Mouse (Mus musculus): ENCODE measurements around the gene Stard9.

The Stard9 gene

DNA sequence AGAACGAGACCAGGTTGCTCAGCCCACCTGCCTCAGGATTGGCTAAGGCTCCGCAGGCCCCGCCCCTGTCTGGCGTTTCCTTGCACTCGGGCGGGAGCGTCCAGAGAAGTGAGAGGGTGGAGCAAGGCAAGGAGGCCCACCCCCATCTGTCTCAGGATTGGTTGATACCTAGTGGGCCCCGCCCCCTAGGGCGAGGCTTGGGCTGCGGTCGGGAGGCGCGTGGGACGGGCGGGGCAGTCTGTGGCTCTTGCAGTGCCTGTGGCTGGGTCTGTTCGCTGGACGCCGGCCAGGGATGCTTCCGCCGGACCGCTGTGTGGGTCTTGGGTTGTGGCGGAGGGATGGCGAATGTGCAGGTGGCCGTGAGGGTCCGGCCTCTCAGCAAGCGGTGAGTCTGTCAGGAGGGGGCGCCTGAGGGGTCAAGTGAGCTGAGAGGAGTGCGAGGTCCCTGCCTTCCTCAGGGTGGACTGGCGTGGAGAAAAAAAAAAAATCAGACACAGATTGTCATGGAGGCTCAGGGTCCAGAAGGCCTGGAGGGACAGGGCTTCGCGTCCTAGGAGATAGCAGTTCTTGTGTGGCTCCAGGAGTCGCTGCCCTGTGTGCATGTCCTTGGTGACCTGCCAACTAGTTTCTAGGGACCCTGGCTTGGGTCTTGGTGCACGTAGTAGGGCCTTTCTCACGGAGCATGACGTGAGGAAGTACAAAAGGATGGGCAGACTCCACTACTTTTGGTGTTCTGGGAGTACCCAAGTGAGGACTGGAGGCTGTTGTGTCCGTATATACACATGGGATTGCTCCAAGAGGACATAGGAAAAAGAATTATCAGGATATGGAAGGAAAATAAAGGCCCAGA lies at the start of gene Stard9:
Gene Stard9 (plus strand): TSS at position 236 of the 850 bp plus-strand sequence.
- peak; percentile 97 for DNase-seq (ENCODE audit: low read depth, low spot score)

GRCm38 (mm10) chr2:120589759-120590158 lies 39.2 kb upstream of the Stard9 start:
- DNase-seq (ENCODE audit: low read depth, low spot score): no peak

DNA sequence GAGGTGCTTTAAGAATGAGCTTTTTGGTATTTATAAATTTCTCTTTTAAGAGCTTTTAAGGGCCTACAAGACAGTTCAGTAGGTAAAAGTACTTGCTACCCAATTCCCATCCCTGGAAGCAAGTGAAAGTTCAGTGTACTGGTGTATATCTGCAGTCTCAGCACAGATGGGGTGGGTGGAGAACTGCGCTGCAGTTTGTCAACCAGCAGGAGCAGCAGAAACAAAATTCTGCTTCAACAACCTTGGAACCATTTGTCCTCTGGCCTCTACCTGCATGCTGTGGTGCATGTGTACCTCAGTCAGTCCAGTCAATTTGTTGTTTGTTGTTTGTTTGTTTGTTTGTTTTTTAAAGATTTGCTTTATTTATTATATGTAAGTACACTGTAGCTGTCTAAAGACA lies 36.7 kb upstream of the Stard9 start:
- DNase-seq (ENCODE audit: low read depth, low spot score): no peak

GRCm38 (mm10) chr2:120597734-120598133 lies 31.2 kb upstream of the Stard9 start:
- DNase-seq (ENCODE audit: low read depth, low spot score): no peak

GRCm38 (mm10) chr2:120599506-120599905 lies 29.4 kb upstream of the Stard9 start:
- no peak for DNase-seq (ENCODE audit: low read depth, low spot score)

DNA sequence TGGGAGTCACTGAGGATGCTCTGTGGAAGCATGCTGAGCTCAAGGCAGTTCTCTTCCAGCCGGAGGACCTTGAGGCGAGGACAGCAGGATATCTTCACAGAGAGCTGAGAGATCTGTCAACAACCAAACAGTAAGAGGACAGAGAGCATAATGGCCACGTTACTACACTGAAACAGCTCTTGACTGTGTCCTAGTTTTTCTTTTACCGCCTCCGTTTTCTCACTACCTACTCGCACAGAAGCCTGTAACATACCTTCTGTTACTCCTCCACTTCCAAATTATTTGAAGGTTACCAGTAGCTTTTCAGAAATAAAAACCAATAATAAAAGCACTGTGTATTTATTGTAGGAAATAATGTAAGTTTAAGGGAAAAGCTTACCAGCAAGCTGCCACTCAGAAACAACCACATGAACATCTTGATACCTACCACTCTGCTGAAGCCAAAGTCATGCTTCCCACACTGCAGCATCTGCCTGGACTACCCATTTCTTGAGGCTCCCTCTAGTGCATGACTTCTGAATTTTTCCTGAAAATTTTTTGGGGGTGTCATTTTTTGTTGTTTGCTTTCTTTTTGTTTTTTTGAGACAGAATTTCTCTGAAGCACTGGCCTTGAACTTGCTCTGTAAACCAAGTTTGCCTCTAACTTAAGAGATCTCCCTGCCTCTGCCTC lies 22.8 kb upstream of the Stard9 start:
- DNase-seq (ENCODE audit: low read depth, low spot score): no peak

- DNase-seq (ENCODE audit: low read depth, low spot score): peak; percentile 81
Observed at GRCm38 (mm10) chr2:120608830-120609723, 19.8 kb upstream of the Stard9 start, which contains the start of the genes Haus2 and Lrrc57. Gene Haus2, plus strand, starts transcription at chr2:120609383. Gene Lrrc57, minus strand, starts transcription at chr2:120609520.

GRCm38 (mm10) chr2:120616279-120617163 lies 12.4 kb upstream of the Stard9 start:
- no peak for DNase-seq (ENCODE audit: low read depth, low spot score)

- no peak for DNase-seq (ENCODE audit: low read depth, low spot score)
Observed at GRCm38 (mm10) chr2:120619538-120619937, 9.4 kb upstream of the Stard9 start.

DNA sequence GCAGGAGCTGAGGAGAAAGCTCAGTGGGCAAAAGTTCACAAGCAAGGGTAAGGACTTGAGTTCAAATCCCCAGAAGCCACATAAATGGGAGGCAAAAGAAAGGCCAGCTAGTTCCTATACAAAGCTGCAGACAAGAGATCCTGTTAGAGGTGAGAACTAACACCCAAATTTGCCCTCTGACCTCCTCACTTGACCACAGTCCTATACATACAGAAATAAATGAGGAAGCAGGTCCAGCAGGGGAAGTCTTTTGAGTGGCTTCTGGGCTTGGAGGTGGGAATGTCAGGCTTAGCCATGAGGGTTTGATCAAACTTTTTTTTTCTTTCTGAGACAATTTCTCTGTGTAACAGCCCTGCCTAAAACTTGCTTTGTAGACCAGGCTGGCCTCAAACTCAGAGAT lies 6.0 kb upstream of the Stard9 start:
- DNase-seq (ENCODE audit: low read depth, low spot score): no peak

- DNase-seq (ENCODE audit: low read depth, low spot score): no peak
Observed at GRCm38 (mm10) chr2:120628076-120628865, 650 bp upstream of the Stard9 start.

DNA sequence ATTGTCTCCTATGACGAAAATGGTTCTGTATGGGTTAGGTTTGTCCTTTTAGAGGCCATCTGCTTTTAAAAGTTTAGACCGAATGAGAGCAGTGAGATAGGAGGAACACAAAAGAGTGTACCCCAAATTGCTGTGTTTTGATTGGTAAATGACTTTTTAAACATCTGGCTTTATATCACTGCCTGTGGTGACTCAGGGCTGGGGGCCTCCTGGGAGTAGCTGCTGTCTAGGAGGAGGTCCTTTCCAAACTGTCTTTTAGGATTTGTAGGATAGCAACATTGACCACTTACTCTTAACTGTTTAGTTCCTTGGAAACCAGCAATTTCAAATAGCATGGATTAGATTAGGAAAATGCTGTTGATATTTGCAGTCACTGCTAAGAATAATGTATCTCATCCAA lies 1.3 kb downstream of the Stard9 start:
- DNase-seq (ENCODE audit: low read depth, low spot score): no peak

GRCm38 (mm10) chr2:120630655-120631054 lies 1.7 kb downstream of the Stard9 start:
- no peak for DNase-seq (ENCODE audit: low read depth, low spot score)

- DNase-seq (ENCODE audit: low read depth, low spot score): no peak
Observed at GRCm38 (mm10) chr2:120631521-120631920, 2.6 kb downstream of the Stard9 start.

DNA sequence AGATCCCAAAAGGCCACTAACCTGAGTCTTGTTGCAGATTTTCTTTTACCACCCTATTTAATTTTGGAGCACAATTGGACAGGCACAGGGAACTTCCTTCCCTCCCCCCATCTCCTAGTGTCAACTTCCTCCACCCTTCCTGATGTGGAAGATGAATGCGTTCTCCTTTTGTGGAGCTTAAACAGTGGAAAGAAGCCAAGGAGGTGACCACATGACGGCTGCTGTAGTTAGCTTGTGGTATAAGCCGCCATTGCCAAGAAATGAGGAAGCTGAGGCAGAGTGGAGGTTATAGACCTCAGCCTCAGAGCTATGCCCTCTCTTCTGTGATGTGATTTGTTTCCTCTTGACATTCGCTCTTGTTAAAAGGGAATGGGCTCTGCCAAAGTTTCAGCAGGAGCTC lies 3.0 kb downstream of the Stard9 start:
- DNase-seq (ENCODE audit: low read depth, low spot score): peak; percentile 56

- DNase-seq (ENCODE audit: low read depth, low spot score): no peak
Observed at GRCm38 (mm10) chr2:120640835-120641234, 11.9 kb downstream of the Stard9 start.

- DNase-seq (ENCODE audit: low read depth, low spot score): peak; percentile 82
Observed at GRCm38 (mm10) chr2:120643836-120644235, 14.9 kb downstream of the Stard9 start.

GRCm38 (mm10) chr2:120646777-120647176 lies 17.9 kb downstream of the Stard9 start:
- peak; percentile 66 for DNase-seq (ENCODE audit: low read depth, low spot score)

GRCm38 (mm10) chr2:120652256-120652924 lies 23.5 kb downstream of the Stard9 start:
- DNase-seq (ENCODE audit: low read depth, low spot score): no peak

Data from skeletal muscle tissue, adult 2 months (tissue).